Mouse (Mus musculus) layer of hippocampus, postnatal 14 days (tissue): ENCODE results near the gene Tbcc. TPM values are rescaled to one million over a fixed set of nuclear protein-coding genes. Genes with fewer than 3 reads are reported as not detected.
A peak's percentile ranks its signal among the peaks of the same experiment; 100 is the strongest.

Experiments
- DNase-seq, 2 experiments: peaks; one replicate each; pipeline ENCODE4 v3.0.0; 2021 to 2022; ENCODE audit warnings: low spot score in 2 of 2, mixed read lengths in 1 of 2
- total RNA-seq, 2 experiments: library from RNA; stranded (reverse); gene quantifications; 2 replicates each; pipeline ENCODE4 v1.2.3; 2021

Gene Tbcc
- total RNA-seq, 2 experiments from 2014 or later, result 36.4 to 38.2 TPM

DNA sequence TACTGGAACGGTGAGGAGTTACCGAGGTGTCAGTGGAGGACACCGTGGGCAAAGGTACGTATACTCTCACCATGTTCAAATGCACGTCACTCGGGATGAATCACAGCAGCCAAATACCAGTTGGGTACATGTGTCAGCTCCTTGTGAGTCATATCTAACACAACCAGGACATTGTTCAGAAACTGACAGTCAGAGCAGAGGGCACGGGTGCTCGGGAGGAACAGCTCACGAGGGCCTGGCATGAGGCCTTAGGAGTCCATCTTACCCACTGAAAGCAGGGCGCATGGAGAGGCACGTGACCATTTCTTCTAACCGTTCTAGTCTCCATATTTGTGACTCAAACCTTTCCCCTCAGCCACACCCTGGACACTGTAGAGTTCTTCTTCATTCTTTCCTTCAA is 23.6 kb upstream of the Tbcc start:
- no peak for DNase-seq

DNA sequence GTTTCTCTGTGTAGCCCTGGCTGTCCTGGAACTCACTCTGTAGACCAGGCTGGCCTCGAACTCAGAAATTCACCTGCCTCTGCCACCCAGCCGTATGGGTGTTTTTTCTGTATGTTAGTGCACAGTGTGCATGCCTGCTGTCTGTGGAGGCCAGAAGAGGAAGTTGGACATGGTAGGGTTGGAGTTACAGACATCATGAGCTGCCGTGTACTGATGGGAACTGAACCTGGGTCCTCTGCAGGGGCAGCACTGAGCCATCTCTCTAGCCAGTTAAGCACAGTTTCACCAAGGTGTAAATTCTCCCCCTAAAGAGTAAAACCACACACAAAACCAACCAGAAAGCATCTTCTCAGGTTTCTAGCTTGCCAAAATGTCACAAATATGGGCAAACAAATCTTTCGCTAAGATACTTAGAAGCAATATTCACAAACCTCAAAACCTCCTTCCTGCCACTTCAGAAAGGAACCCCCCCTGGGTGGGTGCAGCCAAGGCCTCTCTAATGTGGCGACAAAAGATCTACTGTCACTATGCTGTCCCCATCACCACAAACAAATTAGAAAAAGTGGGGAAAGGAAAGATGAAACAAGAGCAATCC is 20.2 kb upstream of the Tbcc start:
- no peak for DNase-seq

DNA sequence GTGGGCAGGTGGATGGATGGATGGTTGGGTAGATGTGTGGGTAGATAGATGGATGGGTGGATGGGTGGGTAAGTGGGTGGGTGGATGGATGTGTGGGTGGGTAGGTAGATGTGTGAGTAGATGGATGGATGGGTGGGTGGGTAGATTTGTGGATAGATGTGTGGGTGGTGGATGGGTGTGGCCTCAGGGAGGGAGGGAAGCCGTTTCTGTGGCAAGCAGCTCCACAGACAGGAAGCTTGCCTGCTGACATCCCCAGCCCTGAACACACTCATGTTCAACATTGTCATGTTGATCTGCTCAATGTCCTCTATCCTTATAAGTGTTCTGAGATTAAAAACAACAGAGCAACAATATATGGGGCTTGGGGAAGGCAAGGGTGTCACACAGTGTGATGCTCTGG is 19.6 kb upstream of the Tbcc start:
- DNase-seq, result no peak

DNA sequence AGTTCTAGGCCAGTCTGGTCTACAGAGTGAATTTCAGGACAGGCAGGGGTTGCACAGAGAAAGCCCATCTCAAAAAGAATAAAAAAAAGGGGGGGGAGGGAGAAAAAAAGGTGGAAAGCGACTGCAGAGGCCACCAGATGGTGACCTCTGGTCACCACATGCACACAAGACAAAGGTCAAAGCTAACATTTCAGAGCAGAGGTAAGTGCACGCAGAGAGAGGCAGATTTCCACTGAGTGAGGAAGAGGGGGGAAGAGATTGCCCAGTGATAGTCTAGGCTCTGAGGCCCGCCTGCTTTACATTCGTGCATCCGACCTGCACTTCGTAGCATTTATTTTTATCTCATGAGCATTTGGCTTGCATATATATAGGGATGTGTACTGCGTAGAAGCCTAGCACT is 17.7 kb upstream of the Tbcc start:
- DNase-seq, result no peak

DNA sequence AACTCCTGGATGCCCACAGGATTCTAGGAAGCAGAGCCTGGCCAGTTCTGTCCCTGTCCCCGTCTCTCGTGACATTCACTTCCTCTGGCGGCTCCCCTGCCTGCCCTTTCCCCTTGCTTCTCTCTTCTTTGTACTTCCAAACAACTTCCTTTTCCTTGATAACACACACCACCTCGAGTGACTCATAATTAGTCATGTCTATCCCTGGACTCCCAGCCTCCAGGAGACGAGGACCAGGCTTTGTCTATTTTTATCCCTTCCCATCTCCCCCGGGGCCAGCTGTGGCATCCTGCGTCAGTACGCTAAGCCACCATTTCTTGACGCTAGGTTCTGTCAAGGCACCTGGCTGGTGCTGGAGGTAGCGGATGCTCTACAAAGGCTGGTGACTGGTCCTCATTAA is 16.4 kb upstream of the Tbcc start:
- DNase-seq, result no peak

DNA sequence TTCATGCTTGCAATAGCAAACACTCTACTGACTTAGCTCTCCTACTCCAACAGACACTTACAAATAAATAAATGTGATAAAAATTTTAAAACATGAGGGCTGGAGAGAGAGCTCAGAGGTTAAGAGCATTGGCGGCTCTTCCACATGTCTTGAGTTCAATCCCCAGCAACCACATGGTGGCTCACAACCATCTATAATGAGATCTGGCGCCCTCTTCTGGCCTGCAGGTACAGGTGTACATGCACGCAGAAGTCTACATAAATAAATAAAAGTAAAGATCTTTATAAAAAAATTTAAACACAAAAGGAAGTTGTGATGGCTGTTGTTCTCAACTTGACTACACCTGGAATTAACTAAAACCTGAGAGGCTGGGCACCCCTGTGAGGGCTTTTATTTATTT is 14.9 kb upstream of the Tbcc start:
- no peak for DNase-seq

DNA sequence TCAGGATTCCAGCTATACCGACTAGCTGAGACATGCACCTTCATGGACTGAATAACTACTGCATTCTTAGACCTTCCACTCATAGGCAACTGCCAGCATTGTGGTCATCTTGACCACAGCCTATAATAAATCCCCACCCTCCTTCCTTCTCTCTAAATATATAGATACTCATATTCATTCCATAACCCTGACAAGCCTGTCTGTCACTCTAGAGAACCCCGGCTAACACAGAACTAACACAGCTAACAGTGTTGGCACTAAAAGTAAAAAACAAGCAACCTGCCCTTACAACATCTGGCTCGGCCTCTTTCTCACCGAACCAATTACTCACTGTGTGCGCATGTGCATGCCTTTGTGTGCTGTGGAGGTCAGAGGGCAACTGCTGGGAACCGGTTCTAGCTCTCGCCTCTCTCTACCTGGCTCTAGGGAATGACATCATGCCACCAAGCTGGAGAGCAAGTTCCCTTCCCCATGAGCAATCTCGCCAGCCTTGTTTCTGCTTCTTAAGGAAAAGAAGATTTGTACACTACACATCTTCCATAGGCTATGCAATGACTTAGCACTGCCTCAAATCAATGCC is 14.0 kb upstream of the Tbcc start:
- DNase-seq, result no peak

DNA sequence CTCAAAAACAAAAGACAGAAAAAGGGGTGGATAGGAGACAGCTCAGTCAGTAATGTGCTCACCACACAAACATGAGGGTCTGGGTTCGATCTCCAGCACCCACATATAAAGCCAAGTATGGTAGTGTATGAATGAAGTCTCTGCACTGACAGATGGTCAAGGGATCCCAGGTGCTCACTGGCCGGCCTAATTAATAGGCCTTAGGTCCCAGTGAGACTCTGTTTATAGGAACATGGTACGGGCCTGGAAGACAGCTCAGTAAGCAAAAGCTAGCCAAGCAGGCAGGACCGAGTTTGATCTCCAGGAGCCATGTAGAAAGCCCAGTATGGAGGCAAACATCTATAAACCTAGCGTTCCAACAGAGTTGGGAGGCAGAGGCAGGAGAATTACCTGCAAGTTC is 13.4 kb upstream of the Tbcc start:
- no peak for DNase-seq

DNA sequence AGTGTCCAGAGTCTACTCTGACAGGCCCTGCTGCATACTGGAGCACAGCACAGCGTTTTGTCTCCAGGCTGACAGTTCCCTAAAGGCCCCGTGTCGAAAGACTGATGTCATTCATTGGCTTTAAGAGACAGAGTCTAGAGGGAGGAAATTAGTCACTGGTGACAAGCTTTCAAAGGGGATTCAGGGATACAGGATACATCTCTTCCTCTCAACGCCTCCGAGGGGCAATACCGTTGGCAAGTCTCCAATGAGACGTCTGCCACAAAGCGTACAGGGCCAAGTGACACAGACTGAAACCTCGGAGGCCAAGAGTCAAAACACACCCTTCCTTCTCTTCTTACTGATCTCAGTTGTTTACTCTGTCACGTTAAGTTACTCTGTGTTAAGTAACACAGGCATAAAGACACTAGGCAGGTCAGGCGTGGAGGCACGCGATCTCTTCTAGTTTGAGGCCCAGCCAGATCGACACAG is 10.6 kb upstream of the Tbcc start:
- DNase-seq, result no peak

DNA sequence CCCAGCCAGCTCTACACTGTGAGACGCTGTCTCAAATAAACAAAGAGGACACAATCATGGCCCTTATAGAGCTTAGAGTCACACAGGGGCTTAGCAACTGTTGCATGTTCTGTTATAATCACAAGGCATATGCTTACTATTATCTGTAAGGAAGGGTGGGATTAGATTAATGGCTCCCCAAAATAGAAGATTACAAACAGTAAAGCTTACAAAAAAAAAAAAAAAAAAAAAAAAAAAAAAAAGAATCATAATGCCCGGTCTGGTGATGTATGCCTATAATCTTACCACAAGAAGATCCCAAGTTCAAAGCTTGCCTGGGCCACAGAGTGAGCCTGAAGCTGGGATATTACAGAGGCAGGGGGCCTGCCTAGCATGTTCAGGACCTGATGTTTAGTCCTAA is 10.2 kb upstream of the Tbcc start:
- no peak for DNase-seq

DNA sequence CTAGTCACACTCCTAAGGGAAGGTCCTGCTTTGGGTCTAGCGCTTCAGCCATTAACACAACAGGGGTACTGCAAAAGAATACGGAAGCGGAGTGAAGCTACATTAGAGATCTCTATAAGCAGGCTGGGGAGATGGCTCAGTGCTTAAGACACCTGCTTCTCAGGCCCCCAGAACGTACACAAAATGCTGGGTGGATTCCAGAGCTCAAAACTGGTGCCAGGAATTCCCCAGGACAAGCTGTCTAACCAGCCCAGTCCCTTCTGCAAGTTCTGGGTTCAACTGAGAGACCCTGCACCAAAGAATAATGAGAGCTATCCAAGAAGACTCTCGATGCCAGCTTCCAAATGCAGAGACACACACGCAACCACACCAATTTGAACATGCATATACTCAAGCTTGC is 8.8 kb upstream of the Tbcc start:
- no peak for DNase-seq

DNA sequence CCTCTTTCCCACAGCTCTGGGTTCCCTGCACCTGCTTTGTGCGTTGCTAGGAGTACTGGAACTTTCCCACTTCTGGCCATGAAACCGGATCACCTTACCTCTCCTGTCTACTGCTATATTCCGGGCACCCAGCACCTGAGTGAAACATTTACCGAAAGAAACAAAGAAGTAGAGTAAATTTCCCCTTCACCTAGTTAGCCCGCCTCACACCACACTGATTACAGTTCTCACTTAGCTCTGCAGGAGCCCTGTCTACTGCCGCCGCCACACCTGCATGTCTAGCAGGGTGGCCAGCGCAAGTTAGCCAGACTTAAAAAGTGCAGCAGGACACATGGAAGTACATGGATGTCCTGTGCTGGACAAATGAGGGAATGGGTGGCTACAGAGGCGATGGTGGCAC is 7.4 kb upstream of the Tbcc start:
- no peak for DNase-seq

DNA sequence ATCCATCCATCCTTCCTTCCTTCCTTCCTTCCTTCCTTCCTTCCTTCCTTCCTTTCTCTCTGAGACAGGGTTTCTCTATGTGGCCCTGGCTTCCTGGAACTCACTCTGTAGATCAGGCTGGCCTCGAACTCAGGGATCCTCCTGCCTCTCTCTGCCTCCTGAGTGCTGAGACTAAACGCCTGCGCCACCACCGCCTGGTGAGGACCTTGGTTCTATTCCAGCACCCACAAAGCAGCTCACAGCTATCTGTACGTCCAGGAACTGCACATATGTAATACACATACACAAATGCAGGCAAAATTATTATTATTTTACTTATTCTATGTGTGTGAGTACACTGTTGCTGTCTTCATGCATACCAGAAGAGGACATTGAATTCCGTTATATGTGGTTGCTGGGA is 5.7 kb upstream of the Tbcc start:
- DNase-seq, result no peak

DNA sequence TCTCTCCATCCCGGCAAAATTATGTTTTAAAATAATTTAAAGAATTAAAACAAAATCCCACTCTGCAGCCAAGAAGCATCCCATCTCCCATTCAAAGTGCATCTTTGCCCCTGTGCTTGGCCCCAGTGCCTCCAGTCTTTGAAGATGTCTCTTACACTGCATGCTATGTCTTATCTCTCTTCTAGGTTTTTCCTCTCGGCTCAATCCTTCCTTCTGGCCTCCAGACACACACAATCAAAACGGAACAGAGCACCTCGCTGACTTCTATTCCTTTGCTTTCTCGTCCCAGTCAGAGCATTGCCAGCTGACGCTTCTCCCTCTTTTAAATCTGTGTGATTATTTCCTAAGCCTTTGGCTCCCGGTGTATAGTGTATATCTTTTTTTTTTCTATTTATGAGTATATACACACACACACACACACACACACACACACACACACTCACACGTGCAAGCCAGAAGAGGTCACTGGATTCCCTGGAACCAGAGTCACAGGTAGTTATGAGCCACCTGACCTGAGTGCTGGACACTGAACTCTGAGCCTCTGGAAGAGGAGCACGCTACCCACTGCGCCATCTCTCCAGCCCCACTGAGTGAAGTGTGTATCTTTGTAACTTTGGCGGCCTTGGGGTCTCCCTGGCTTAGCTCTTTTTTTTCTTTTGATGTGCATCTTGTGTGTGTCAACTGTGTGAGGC is 5.1 kb upstream of the Tbcc start:
- no peak for DNase-seq

DNA sequence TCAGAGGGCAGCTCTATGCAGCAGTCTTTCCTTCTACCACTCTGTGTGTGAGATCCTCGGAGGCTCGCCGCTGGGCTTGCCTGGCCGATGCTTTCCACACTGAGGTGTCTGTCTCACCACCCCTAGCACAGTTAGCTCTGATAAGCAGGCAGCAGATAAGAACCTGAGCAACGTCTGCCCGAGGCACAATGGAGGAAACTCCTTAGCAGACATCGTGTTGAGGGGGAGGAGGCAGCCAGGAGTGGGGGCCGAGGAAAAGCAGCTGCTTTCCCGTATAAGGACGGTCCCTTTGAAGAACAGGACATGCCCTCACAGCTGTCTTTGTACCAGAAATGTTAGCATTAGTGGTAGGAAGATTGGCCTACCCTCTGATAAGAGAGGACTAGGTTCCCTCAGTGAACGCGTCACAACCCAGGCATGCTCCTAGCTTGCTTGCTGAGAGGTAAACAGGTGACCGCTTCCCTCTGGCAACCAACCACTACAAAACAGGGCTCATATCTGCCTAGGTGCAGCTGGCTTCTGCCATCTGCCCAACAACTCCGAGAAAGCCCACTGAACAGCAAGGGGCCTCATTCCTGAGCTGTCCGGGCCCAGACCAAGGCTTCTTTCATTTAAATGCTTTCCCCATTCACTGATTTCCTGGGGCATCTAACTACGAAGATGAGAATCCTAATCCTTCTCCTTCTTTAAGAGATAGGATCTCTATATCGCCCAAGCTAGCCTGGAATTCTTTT is 4.4 kb upstream of the Tbcc start:
- no peak for DNase-seq

DNA sequence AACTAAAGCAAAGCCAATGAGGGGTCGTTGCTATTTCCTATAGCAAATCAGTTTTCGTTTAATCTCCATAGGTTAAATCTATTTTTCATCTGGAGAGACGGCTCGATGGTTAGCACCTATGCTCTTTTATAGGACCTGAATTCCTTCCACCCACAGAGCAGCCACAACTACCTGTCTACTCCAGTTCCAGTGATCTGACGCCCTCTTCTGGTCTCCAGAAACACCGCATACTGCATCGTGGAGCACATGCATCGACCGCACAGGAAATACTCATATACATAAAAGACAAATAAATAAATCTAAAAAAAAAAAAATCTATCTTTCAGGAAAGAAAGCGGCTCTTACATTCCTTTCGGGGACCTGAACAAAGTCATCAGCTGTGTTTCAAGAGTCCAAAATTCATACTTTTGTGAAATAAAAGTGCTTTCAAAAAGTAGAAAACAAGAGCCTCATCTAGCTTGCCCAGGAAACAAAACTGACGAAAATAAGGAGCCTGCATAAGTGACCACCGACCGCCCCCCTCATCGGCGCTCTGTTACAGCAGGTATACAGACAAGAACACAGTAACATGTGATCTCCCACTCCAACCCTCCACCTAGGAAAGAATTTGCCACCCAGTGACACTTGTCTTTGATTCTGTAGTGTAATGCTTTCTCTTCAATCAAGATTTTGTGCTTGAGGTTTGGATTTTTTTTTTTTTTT is 1.8 kb upstream of the Tbcc start:
- peak; percentile 32 to 71 for DNase-seq

DNA sequence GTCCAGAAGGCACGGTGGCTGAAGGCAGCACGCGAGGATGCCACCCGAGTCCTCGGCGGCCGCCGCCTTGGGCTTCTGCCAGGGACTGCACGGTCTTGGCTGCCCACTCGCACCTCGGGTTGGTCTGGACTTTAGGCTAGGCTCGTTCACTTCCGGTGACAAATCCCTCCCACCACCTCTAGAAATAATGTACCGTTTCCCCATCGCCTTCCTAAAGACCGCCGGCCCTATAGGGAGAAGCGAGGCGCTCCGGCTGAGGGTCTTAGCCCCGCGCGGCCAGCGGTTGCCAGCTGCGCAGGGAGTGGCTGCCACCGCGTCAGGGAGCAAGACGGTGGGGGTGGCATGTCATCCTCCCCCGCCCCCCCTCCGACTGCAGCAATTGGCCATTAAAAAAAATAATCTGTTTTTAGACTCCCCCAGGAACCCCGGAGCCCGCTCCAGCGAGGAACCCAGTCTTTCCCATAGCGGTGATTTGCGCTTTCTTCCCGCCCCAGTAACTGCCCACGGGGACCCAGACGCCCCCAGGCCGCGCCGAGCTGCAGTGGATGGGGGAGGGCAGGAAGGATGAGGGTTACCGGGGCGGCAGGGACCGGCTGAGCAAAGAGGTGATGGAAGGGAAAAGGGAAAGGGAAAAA is 917 bp upstream of the Tbcc start:
- DNase-seq, result peak; percentile 76 to 79

DNA sequence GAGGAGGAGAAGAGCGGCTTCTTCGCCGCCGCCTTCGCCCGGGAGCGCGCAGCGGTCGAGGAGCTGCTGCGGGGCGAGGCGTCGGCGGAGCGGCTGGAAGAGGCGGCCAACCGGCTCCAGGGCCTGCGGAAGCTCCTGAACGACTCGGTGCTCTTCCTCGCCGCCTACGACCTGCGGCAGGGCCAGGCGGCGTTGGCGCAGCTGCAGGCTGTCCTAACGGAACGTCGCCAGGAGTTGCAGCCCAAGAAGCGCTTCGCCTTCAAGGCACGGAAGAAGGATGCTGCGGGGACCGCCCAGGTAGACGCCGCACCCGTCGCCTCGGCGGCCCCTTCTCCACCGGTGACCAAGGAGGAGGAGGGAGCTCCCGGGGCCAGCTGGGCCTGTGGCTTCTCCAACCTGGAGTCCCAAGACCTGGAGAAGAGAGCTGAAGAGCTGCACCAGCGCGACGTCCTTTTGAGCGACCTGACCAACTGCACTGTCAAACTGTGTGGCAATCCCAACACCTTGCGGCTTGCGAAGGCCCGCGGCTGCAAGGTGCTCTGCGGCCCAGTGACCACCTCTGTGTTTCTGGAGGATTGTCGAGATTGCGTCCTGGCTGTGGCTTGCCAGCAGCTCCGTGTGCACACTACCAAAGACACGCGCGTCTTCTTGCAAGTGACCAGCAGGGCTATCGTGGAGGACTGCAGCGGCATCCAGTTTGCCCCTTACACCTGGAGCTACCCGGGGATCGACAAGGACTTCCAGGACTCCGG is 535 bp downstream of the Tbcc start:
- DNase-seq, result peak in 1 of 2 experiments; percentile 55

DNA sequence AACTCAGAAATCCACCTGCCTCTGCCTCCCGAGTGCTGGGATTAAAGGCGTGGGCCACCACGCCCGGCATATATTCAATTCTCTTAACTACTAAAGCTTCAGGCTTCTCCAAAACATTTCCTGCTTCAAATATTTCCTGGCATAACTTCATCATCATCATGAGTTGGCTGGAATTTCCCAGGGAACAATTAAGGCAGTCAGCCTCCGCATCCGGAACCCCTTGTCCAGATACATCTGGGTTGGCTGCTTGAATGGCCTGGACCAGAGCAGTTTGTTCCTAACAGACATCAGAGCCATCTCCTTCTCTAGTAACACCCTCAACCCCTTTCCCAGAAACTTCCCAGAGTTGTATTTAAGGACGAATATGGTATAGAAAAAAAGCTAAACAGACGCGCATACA is 4.9 kb downstream of the Tbcc start:
- no peak for DNase-seq

DNA sequence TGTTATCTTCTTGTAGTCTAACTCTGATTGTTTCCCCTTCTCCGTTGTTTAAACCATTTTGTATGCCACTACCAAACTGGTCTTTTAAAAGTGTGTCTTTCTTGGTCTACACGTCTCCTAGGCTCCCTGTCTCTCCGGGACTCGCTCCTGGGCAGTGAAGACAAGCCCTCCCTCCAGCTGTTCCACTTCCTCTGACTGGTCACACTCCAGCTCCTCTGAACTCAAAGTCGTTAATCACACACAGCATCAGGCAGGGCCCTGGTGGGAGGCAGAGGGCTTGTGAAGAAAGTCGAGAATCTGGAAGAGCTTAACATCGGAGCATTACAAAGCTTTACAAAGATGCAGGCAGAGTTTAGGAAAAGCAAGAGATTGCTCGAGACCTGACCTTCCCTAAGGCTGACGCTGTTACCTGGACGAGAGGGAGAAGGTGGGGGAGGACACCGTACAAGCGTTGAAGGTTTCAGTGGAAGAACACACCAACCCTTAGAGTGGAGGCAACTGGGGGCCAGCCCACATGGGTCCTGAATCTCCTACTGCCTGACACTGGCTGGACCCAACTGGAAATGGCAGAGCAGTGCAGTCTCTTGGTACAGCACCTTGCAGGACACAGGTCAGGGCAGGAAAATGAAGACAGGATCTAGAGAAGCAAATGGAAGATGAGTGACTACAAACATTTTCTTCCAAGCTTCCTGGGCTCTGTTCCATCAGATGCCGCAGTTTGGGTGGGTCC is 6.9 kb downstream of the Tbcc start:
- DNase-seq, result no peak
